ENCODE assay signal across 24 mouse cellular contexts in genomic region chr19:11059967-11060366, GRCm38 (mm10). TPM values are rescaled to one million over a fixed set of nuclear protein-coding genes. Genes with fewer than 3 reads are reported as not detected.
DNase-seq lines count a peak whose midpoint lies in the region; ATAC-seq lines count a peak whose summit lies in the region.
"Had no signal": no experiment of that assay in that cellular context is flagged by ENCODE, and none has a peak within 500 bp of the region (broad histone marks: within the 10 kb centered on the region; RNA-seq: fewer than 3 reads in every experiment).

No protein-coding gene starts in this region.

- ATAC-seq in common myeloid progenitor, adult 5-6 weeks (replicated peaks; ENCODE audit: low read depth, poor library complexity, severe bottlenecking) = peak; percentile 71
- ATAC-seq in megakaryocyte, adult 5-6 weeks (ENCODE audit: poor library complexity, severe bottlenecking) = peak; percentile 92
- no peak for ATAC-seq in erythroblast, adult 5-6 weeks (replicated peaks; ENCODE audit: low FRiP score, poor library complexity, severe bottlenecking)
- ATAC-seq: forebrain, embryonic 16.5 days; intestine, postnatal 0 days had no signal

- DNase-seq in heart, adult 11 months = peak; percentile 89
- DNase-seq in heart, postnatal 4 days = no peak
- peak; percentile 78 for DNase-seq in A20 (ENCODE audit: low read depth, low spot score)
- DNase-seq in left cerebral cortex, adult 18-20 months (ENCODE audit: low spot score in 2 of 2) = no peak
- no peak for DNase-seq in natural killer cell, adult 2 months (ENCODE audit: low spot score in 2 of 2)
- DNase-seq: adrenal gland, adult 2 months; adrenal gland, postnatal 14 days; B cell, adult 2 months; cerebellum, adult 18-20 months; cerebellum, adult 9-10 months; cerebellum, postnatal 14 days; gastrocnemius, postnatal 36 days; heart, adult 18-20 months; heart, postnatal 10 days; heart, postnatal 36 days had no signal

RNA-seq across cellular contexts. Expression of gene Ms4a8a, which starts 20.9 kb away (rescaled TPM):
- total RNA-seq in heart, postnatal 4 days (2021) = under 1 TPM; 0.25 to 0.26 TPM
- not detected in 2 replicates for total RNA-seq in common myeloid progenitor, adult 5-6 weeks (2017)
- 81.1 and 96.0 TPM in 2 replicates for total RNA-seq in megakaryocyte, adult 5-6 weeks (2015)
- 52.4 and 55.6 TPM in 2 replicates for total RNA-seq in megakaryocyte, adult 5-6 weeks (2017)
- total RNA-seq in erythroblast, adult 5-6 weeks (2015; ENCODE audit: low replicate concordance) = 5.4 and 9.6 TPM in 2 replicates
- 0.34 and 5.2 TPM in 2 replicates for total RNA-seq in erythroblast, adult 5-6 weeks (2017; ENCODE audit: low replicate concordance)
- under 1 TPM in 1 of 2 experiments, not detected in 1; 0.46 TPM for total RNA-seq in left cerebral cortex, adult 18-20 months (2021)
- total RNA-seq: CH12.LX, G1E had no signal

RNA-seq across cellular contexts. Expression of gene Ms4a18, which starts 42.1 kb away (rescaled TPM):
- total RNA-seq in heart, postnatal 4 days (2021) = not detected
- total RNA-seq in common myeloid progenitor, adult 5-6 weeks (2017) = not detected in 2 replicates
- total RNA-seq in megakaryocyte, adult 5-6 weeks (2015) = not detected in 2 replicates
- not detected in 2 replicates for total RNA-seq in megakaryocyte, adult 5-6 weeks (2017)
- total RNA-seq in erythroblast, adult 5-6 weeks (2015; ENCODE audit: low replicate concordance) = not detected in 2 replicates
- total RNA-seq in erythroblast, adult 5-6 weeks (2017; ENCODE audit: low replicate concordance) = not detected in 2 replicates
- not detected for total RNA-seq in left cerebral cortex, adult 18-20 months (2021)
- total RNA-seq: adrenal gland, adult 2 months; adrenal gland, postnatal 14 days; adrenal gland, postnatal 4 days; CH12.LX; G1E; gastrocnemius, adult 8-10 months; gastrocnemius, postnatal 36 days; heart, adult 18-20 months; heart, postnatal 10 days; heart, postnatal 36 days had no signal

Comparison
In these comparisons a context has a peak if more than half of its experiments do, and no peak if none do; other contexts are left out.
1. DNase-seq: peak in heart, adult 11 months (single experiment) and A20 (single experiment); none in heart, postnatal 4 days (single experiment), left cerebral cortex, adult 18-20 months (0 of 2) and natural killer cell, adult 2 months (0 of 2).
2. RNA of gene Ms4a8a, which starts 20.9 kb away (total RNA-seq): 52.4 to 96.0 TPM in megakaryocyte, adult 5-6 weeks; 0.34 to 9.6 TPM in erythroblast, adult 5-6 weeks, 0.46 TPM in left cerebral cortex, adult 18-20 months, 0.25 to 0.26 TPM in heart, postnatal 4 days and not detected in common myeloid progenitor, adult 5-6 weeks; every median in the first group is over 4 times any median in the second.